Mouse (Mus musculus) heart, postnatal 14 days (tissue): Measurements from ENCODE around the gene Nhlh1. TPM values are rescaled to one million over a fixed set of nuclear protein-coding genes. Genes with fewer than 3 reads are reported as not detected.

Source experiments
- DNase-seq, 2 experiments: peaks; one replicate each; pipeline ENCODE4 v3.0.0; 2021 to 2022
- intact Hi-C: fragments of 180-260 bp; cut with DNase I; formaldehyde crosslinking; loops from one replicate; pipeline ENCODE4 v1.15.1; 2025
- long read RNA-seq, 2 experiments: library from polyadenylated mRNA; stranded (forward); transcript quantifications; one replicate each; pipeline ENCODE4 v2.0.0; 2021
- total RNA-seq, 2 experiments: library from RNA; stranded (reverse); gene quantifications; 2 replicates each; pipeline ENCODE4 v1.2.3; 2021

The Nhlh1 gene
- not detected for total RNA-seq
- long read RNA-seq, experiment 1, result 0 reads
- long read RNA-seq, experiment 2, result 0 reads

- DNase-seq, result no peak
- intact Hi-C loops, result no loop called here
These were observed at the start of gene Nhlh1 for GRCm38 (mm10) chr1:172057491-172057921. Gene Nhlh1 (minus strand): TSS chr1:172057573.

DNA sequence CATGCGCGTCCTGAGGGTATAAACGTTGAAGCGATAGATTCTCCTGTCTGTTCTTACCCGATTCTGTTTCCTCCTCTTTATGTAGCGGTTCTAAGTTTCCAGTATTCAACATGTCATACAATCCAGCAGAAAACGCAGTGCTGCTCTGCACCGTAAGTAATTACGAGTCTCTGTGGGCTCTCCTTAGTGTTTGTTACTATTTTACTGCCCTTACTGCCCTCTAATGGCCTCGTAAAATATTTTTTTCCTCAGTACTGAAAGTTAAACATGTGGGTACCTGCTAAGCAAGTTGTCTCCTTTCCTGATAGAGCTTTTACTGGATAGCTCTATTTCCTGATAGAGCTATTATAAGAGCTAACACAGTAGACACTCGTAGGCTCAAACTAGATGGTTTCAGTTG lies 47.7 kb upstream of the Nhlh1 start:
- intact Hi-C loops, result no loop called here
- no peak for DNase-seq

DNA sequence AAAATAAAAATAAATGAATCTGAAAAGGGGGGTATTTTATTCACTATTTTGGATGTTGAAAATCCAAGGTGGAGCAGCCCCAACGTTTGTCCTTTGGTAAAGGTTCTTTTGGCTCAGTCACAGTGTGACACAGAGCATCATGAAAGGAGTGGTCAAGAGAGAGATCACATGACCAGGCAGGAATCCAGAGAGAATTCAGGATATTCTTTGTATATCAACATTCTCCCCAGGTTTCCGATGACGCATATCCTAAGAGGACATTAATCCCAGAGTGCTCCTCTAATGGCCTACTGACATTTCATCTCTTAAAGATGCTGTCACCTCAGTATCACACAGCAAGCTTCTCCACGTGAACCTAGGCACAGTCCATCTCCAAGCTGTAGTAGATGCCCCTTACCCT lies 46.2 kb upstream of the Nhlh1 start:
- intact Hi-C loops, result loop anchor here (5.0 kb wide), 1 partner anchor 56 kb away; no protein-coding TSS in a partner anchor
- DNase-seq, result no peak

DNA sequence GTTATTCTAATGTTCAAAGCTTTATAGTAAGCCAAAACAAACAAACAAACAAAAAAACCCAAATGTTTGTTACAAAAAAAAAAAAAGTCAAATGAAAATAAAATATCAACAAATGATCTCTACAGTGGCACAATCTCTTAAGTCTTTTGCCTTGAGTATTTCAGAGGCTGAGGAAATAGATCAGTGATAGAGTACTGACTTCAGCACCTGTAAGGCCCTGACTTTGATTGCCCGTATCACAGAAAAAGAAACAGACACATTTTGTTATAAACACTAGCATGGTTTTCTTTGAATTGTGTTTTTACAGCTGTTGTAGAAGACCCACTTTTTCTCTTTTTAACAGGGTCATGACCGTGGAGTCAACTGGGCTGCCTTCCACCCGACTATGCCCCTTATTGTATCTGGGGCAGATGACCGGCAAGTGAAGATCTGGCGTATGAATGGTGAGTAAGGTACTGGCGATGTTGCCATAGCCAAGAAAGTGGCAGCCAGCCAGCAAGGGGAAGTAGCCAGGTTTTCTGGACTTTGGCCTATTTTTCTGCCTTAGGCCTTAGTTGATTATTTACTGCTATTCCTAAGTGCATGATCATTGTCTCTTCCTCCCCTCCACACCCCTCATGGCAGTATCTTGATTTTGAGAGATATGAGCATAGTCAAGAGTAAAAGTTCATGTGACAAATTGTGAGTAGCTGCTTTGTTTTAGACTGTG lies 42.1 kb upstream of the Nhlh1 start:
- DNase-seq, result no peak
- intact Hi-C loops, result loop anchor here (5.0 kb wide), 1 partner anchor 52 kb away; no protein-coding TSS in a partner anchor

DNA sequence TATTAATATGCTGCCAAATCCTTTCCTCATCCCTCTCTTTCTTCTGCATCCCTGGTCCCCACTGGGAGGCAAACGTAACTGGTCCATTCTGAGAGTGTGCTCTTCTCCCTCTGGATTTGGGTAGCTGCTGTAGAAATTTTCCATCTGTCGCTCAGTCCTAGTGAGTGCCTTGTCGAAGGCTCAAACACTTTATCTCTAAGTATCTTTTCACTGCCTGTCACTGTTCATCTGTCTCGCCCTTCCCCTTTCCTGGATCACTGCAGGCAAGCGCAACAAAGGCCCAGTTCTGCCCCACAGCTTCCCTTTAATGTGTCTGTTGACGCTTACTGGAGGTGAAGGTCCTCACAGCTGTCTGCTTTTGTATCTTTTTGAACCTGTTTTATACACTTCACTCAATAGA lies 37.8 kb upstream of the Nhlh1 start:
- intact Hi-C loops, result no loop called here
- DNase-seq, result no peak

DNA sequence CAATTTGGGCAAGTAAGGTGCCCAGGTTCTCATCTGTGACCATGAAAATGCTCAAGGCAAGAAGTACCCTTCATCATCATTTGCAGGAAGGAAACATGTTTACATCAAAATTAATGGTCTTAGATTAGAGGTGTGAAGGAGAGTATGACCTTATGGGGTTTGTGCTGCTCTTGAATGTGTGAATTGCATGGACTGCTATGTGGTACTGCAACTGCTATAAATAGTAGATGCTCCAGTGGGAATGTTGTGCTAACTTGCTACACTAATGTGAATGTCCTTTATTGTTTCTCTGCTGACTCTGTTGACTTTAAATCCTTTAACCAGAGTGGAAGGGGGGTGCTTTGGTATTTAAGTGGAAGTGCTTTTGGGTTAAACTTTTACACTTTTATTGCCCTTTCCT lies 36.9 kb upstream of the Nhlh1 start:
- intact Hi-C loops, result no loop called here
- no peak for DNase-seq

DNA sequence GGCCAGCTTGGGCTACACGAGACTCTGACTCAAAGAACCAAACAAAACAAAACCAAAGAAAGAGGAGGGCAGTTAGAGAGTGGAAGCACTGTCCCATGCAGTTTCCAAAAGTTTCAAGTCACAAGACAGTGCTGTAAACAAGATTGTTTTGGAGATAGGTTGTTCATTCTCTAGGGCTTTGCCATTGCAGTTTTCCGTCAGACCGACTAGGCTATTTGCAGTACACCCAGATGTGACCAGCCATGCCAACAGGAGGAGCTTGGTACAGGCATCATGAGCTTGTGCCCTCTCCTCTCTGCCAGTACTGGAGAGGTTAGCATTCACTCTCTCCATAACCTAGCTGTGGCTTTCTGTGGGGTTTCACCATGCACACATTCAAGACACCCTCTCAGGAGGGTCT lies 36.1 kb upstream of the Nhlh1 start:
- peak in 1 of 2 experiments; percentile 9 for DNase-seq
- intact Hi-C loops, result no loop called here

GRCm38 (mm10) chr1:172082899-172083445 lies 25.6 kb upstream of the Nhlh1 start:
- no peak for DNase-seq
- intact Hi-C loops, result loop anchor here (5.0 kb wide), 1 partner anchor 36 kb away; no protein-coding TSS in a partner anchor

DNA sequence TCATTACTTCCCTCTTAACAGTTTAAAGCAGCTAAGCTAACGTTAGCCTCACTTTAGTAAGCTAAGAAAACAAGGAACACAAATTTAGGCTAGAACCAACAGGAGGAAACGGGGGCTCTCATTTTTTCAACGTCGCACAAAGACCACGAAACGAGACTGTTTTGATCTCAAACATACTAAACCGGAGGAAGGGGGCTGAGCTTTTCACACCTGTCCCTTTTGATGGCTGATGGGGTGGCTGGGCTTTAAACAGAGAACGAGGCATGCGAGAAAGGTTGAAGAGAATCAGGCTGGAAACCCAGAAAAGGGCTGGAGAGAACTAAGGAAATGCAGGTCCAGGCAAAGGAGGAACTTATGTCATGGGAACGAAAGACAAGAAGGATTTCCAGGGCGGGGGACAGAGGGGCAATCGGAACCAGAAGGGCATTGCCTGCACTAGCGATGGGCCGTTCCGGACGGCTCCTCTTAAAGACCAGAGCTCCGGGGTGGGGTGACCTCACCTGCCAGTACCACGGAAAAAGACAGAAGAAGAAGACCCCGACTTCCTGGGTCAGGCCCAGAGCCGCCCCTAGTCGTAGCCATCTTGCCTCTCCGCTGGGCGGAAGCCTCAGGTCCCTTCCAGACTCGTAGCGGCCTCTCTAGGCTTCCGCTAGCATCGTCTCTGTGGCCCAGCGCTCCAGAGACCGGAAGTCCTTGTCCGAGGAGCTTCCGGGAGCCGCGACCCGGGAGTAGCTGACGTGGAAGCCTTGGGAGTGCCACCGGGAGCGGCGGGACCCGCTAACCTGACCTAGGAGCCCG lies 24.9 kb upstream of the Nhlh1 start, which contains the start of the genes Copa and Ncstn:
Gene Copa, plus strand, starts transcription at position 429 of the 798 bp plus-strand sequence.
Gene Ncstn, minus strand, starts transcription at position 695 of the 798 bp plus-strand sequence.
- peak; percentile 91 to 94 for DNase-seq

DNA sequence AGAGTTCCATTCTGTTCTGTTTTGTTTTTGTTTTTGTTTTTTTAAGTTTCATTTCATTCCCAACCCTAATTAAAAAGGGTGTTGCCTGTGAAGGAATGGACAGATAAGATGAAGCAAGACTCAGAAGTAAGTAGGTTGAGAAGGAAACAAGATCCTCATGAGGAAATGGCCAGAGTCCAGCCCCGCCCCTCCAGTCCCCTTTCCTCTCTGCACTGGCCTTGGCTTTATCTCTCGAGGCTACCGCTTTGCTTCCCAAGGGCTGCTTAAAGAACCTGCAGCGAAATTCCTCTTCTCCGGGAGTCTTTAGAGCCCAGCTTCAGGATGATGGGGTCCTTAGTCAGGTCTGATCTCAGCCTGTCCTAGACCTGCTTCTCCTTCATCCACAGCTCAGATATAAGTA lies 20.6 kb upstream of the Nhlh1 start:
- intact Hi-C loops, result no loop called here
- DNase-seq, result no peak

More for the DNA sequence above, 24.9 kb upstream of the Nhlh1 start, which contains the start of the genes Copa and Ncstn:
- intact Hi-C loops, result loop anchor here (5.0 kb wide), 1 partner anchor 35 kb away; no protein-coding TSS in a partner anchor

DNA sequence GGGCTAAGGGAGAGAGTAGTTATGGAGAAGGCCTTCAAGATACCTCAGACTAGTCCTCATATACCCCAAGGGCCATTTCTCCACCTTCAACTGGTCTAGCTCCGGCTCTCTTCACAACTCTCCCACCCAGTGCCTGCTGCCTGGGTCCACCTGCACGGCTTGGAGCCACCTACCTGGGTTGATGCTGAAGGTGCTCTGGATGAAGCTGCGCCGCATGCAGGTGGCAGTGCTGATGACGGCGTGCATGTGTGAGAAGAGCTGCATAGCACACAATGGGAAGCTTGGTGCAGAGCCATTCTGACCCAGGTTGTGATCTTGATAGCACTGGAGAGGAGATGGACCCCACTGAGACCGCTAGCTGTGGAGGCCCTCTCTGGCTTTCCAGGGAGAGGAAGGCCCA lies 15.2 kb upstream of the Nhlh1 start:
- DNase-seq, result no peak
- intact Hi-C loops, result no loop called here

GRCm38 (mm10) chr1:172071556-172071955 lies 14.2 kb upstream of the Nhlh1 start:
- no peak for DNase-seq
- intact Hi-C loops, result no loop called here

- intact Hi-C loops, result no loop called here
- no peak for DNase-seq
These were observed 12.9 kb upstream of the Nhlh1 start for GRCm38 (mm10) chr1:172070227-172070626.

GRCm38 (mm10) chr1:172064613-172065141 lies 7.3 kb upstream of the Nhlh1 start:
- intact Hi-C loops, result no loop called here
- no peak for DNase-seq

GRCm38 (mm10) chr1:172063291-172064023 lies 6.1 kb upstream of the Nhlh1 start:
- intact Hi-C loops, result no loop called here
- no peak for DNase-seq

DNA sequence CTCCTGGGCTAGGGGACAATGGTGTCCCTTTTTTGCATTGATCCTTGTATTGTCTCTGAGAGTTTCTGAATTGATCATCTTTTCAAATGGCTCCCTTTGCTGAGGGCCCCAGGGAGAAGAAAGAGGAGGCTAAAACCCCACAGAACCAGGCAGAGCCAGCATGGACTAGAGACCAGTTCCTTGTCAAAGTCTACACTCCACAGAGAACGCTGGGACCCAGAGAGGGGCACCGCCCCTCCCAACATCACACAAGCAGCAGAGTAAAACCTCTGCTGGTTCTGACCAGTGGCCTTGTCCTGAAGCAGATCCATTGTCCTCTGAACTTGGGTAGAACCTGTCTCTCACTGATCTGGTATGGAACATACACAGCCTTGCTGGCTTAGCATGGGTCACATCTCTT lies 4.7 kb upstream of the Nhlh1 start:
- no peak for DNase-seq
- intact Hi-C loops, result no loop called here

DNA sequence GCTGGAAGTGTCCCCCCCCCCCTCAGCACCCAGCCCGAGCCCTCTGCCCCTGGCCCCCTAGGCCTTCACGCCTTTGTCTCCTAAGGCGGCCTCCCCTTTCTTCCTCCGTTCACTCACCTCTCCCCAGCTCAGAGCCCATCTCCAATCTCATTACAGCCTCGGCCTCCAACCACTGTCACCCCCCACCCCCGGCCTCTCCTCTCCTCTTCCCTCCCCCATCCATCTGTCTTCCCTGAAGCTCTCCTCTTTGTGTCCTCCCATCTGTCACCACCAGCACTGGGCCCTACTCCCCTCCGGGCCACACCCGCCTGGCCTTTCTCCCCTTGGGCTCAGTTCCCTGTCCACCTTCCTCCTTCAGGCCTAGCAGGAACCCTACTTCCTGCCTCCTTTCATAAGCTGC lies 3.8 kb upstream of the Nhlh1 start:
- intact Hi-C loops, result no loop called here
- DNase-seq, result no peak

DNA sequence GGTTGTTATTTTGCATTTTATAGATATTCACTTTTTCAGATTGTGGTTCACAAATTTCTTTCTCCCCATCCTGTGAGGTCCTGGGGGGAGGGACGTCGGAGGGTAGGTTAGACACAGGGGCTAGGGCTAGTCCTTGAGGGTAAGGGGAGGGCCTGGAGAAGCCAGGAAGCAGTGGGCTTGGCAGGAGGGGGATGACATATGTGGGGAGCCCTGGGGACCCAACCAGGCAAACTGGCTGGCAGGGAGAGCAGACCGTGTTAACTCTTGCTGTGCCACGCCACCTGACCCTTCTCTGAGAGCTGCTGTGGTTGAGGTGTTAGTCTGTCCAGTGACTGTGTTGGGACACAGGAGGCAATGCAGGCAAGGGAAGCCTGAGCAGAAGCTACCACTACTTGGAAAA lies 3.3 kb upstream of the Nhlh1 start:
- DNase-seq, result no peak
- intact Hi-C loops, result no loop called here

- intact Hi-C loops, result no loop called here
- no peak for DNase-seq
These were observed 1.5 kb upstream of the Nhlh1 start for GRCm38 (mm10) chr1:172058874-172059273.

GRCm38 (mm10) chr1:172058321-172058720 lies 948 bp upstream of the Nhlh1 start:
- no peak for DNase-seq

More at GRCm38 (mm10) chr1:172058321-172058720, 948 bp upstream of the Nhlh1 start:
- intact Hi-C loops, result no loop called here
